Mouse (Mus musculus): ENCODE measurements around the gene Trip11.

- TF ChIP-seq POLR2A (IDR thresholded peaks at IDR 0.05; ENCODE audit: insufficient read depth, low read depth, low read length) (peak; percentile 89), CTCF (IDR thresholded peaks at IDR 0.05) (no peak)
These were observed at the start of gene Trip11 for GRCm38 (mm10) chr12:101912626-101913490.

Data from heart, adult 2 months (tissue).